Mouse (Mus musculus): Measurements from ENCODE around the gene Gfy. TPM values are rescaled to one million over a fixed set of nuclear protein-coding genes. Genes with fewer than 3 reads are reported as not detected.

Gene Gfy
- polyA plus RNA-seq, 1 experiment: not detected

- no peak overlapping the region for H3K4me3 ChIP-seq (ENCODE audit: insufficient read depth, low read depth, low read length)
- DNase-seq: no peak
- no peaks in the 10 kb centered on the region for H3K27me3 ChIP-seq (replicated peaks; ENCODE audit: control insufficient read depth, insufficient read depth, low read length)
- H3K36me3 ChIP-seq (ENCODE audit: control insufficient read depth, insufficient read depth, low read length): no peaks in the 10 kb centered on the region
- no peak overlapping the region for H3K27ac ChIP-seq (ENCODE audit: insufficient read depth, low read depth, low read length)
- WGBS: 64% methylated on average over 10 of the region's 10 CpGs
- TF ChIP-seq CTCF (conservative IDR thresholded peaks at IDR 0.05; ENCODE audit: insufficient read depth, insufficient read length, low read depth, low read length) (no peak), POLR2A (IDR thresholded peaks at IDR 0.05; ENCODE audit: low read depth, low read length) (no peak)
- H3K4me1 ChIP-seq (ENCODE audit: control insufficient read depth, insufficient read depth, low read length): no peaks in the 10 kb centered on the region
Measured at GRCm38 (mm10) chr7:45202654-45203053, 23.3 kb upstream of the Gfy start.

- no peak for DNase-seq
- 78% methylated on average over 11 of the region's 11 CpGs for WGBS
- no peak for TF ChIP-seq CTCF (conservative IDR thresholded peaks at IDR 0.05; ENCODE audit: insufficient read depth, insufficient read length, low read depth, low read length)
- TF ChIP-seq POLR2A (IDR thresholded peaks at IDR 0.05; ENCODE audit: low read depth, low read length): no peak
- Histone ChIP-seq H3K4me3 (ENCODE audit: insufficient read depth, low read depth, low read length) (no peak overlapping the region), H3K27ac (ENCODE audit: insufficient read depth, low read depth, low read length) (no peak overlapping the region), H3K36me3 (ENCODE audit: control insufficient read depth, insufficient read depth, low read length) (no peaks in the 10 kb centered on the region), H3K27me3 (replicated peaks; ENCODE audit: control insufficient read depth, insufficient read depth, low read length) (no peaks in the 10 kb centered on the region), H3K4me1 (ENCODE audit: control insufficient read depth, insufficient read depth, low read length) (no peaks in the 10 kb centered on the region)
Measured at GRCm38 (mm10) chr7:45198961-45199360, 19.6 kb upstream of the Gfy start.

DNA sequence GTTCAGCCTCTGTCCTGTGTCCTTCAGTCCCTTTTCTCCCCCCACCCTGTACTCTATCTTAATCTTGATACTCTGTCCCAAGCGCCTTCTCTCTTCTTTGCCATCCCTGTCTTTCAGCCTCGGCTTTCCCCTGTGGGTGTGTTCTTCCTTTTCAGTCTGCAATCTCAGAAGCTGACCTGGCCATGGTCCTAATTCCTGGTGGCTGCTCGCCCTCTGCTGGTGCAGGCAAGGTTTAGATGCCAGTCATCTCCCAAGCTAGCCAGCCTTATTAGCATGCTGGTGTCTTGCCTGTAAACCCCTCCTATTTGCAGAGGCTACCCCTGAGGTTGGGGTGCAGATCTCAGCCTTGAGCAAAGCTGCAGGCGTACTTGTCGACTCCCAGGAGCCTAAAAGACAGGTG, 19.1 kb upstream of the Gfy start:
- H3K27me3 ChIP-seq (replicated peaks; ENCODE audit: control insufficient read depth, insufficient read depth, low read length): no peaks in the 10 kb centered on the region
- H3K4me3 ChIP-seq (ENCODE audit: insufficient read depth, low read depth, low read length): no peak overlapping the region
- no peak overlapping the region for H3K27ac ChIP-seq (ENCODE audit: insufficient read depth, low read depth, low read length)
- no peaks in the 10 kb centered on the region for H3K36me3 ChIP-seq (ENCODE audit: control insufficient read depth, insufficient read depth, low read length)
- DNase-seq: peak; percentile 84
- H3K4me1 ChIP-seq (ENCODE audit: control insufficient read depth, insufficient read depth, low read length): no peaks in the 10 kb centered on the region
- peak; percentile 95 for TF ChIP-seq CTCF (conservative IDR thresholded peaks at IDR 0.05; ENCODE audit: insufficient read depth, insufficient read length, low read depth, low read length)
- no peak for TF ChIP-seq POLR2A (IDR thresholded peaks at IDR 0.05; ENCODE audit: low read depth, low read length)
- WGBS: 10% methylated on average over 5 of the region's 5 CpGs

- Histone ChIP-seq H3K27me3 (replicated peaks; ENCODE audit: control insufficient read depth, insufficient read depth, low read length) (no peaks in the 10 kb centered on the region), H3K27ac (ENCODE audit: insufficient read depth, low read depth, low read length) (no peak overlapping the region), H3K4me3 (ENCODE audit: insufficient read depth, low read depth, low read length) (no peak overlapping the region), H3K36me3 (ENCODE audit: control insufficient read depth, insufficient read depth, low read length) (no peaks in the 10 kb centered on the region), H3K4me1 (ENCODE audit: control insufficient read depth, insufficient read depth, low read length) (no peaks in the 10 kb centered on the region)
- no peak for TF ChIP-seq POLR2A (IDR thresholded peaks at IDR 0.05; ENCODE audit: low read depth, low read length)
- TF ChIP-seq CTCF (conservative IDR thresholded peaks at IDR 0.05; ENCODE audit: insufficient read depth, insufficient read length, low read depth, low read length): no peak
- no peak for DNase-seq
- 82% methylated on average over 5 of the region's 5 CpGs for WGBS
Measured at GRCm38 (mm10) chr7:45196994-45197393, 17.6 kb upstream of the Gfy start.

GRCm38 (mm10) chr7:45196176-45196535, 16.8 kb upstream of the Gfy start:
- Histone ChIP-seq H3K36me3 (ENCODE audit: control insufficient read depth, insufficient read depth, low read length) (no peaks in the 10 kb centered on the region), H3K4me3 (ENCODE audit: insufficient read depth, low read depth, low read length) (no peak overlapping the region), H3K27me3 (replicated peaks; ENCODE audit: control insufficient read depth, insufficient read depth, low read length) (no peaks in the 10 kb centered on the region), H3K27ac (ENCODE audit: insufficient read depth, low read depth, low read length) (no peak overlapping the region), H3K4me1 (ENCODE audit: control insufficient read depth, insufficient read depth, low read length) (no peaks in the 10 kb centered on the region)
- 86% methylated on average over 4 of the region's 4 CpGs for WGBS
- TF ChIP-seq CTCF (conservative IDR thresholded peaks at IDR 0.05; ENCODE audit: insufficient read depth, insufficient read length, low read depth, low read length) (no peak), POLR2A (IDR thresholded peaks at IDR 0.05; ENCODE audit: low read depth, low read length) (no peak)
- DNase-seq: no peak

- DNase-seq: no peak
- H3K36me3 ChIP-seq (ENCODE audit: control insufficient read depth, insufficient read depth, low read length): no peaks in the 10 kb centered on the region
- WGBS: 75% methylated on average over 13 of the region's 13 CpGs
- no peaks in the 10 kb centered on the region for H3K27me3 ChIP-seq (replicated peaks; ENCODE audit: control insufficient read depth, insufficient read depth, low read length)
- H3K4me3 ChIP-seq (ENCODE audit: insufficient read depth, low read depth, low read length): no peak overlapping the region
- TF ChIP-seq POLR2A (IDR thresholded peaks at IDR 0.05; ENCODE audit: low read depth, low read length) (no peak), CTCF (conservative IDR thresholded peaks at IDR 0.05; ENCODE audit: insufficient read depth, insufficient read length, low read depth, low read length) (no peak)
- no peaks in the 10 kb centered on the region for H3K4me1 ChIP-seq (ENCODE audit: control insufficient read depth, insufficient read depth, low read length)
- no peak overlapping the region for H3K27ac ChIP-seq (ENCODE audit: insufficient read depth, low read depth, low read length)
Measured at GRCm38 (mm10) chr7:45195341-45196175, 16.2 kb upstream of the Gfy start.

DNA sequence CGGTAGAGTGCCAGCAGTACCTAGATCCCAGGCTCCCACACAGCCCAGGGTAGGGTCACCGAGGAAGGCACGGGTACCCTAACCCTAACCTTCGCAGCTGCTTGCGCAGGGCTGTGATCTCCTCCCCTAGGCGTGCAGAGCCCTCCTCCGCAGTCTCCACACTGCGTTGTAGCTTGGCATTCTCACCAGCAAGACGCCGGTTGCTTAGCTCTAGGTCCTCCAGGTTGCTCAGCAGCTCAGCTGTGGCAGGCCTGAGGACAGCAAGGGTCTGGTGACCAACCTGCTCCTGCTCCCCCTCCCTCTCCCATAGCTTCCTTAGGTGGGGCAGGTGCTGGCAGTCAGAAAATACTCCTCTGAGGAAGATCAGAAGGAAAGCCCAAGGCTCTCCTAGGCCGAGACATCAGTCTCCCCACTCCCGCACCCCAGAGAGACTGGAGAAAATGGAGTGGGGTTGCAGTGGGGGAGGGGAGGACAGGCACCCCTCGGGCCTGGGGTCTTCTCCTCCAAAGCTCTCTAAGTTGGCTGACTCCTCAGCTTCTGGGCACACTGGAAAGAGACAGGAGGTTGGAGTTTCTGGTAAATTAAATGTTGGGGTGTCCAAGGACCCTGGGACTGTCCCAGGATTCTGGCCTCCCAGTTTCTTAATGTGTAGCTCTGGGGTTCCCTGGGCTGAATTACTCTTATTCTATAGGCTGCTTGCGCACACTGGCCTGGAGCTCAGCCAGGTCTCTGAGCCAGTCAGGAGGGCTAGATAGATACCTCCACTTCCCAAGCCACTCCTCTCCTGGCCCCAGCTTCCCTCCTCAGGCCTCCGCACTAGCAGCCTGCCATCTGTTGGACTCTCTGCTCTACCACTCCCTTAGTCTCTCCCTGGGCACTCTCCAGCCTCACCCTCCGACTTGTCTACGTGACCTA, 14.8 kb upstream of the Gfy start:
- TF ChIP-seq POLR2A (IDR thresholded peaks at IDR 0.05; ENCODE audit: low read depth, low read length): no peak
- TF ChIP-seq CTCF (conservative IDR thresholded peaks at IDR 0.05; ENCODE audit: insufficient read depth, insufficient read length, low read depth, low read length): no peak
- Histone ChIP-seq H3K4me3 (ENCODE audit: insufficient read depth, low read depth, low read length) (no peak overlapping the region), H3K36me3 (ENCODE audit: control insufficient read depth, insufficient read depth, low read length) (no peaks in the 10 kb centered on the region), H3K27me3 (replicated peaks; ENCODE audit: control insufficient read depth, insufficient read depth, low read length) (no peaks in the 10 kb centered on the region), H3K27ac (ENCODE audit: insufficient read depth, low read depth, low read length) (no peak overlapping the region), H3K4me1 (ENCODE audit: control insufficient read depth, insufficient read depth, low read length) (no peaks in the 10 kb centered on the region)
- 81% methylated on average over 17 of the region's 17 CpGs for WGBS
- DNase-seq: no peak

Measured in kidney, adult 2 months (tissue).